Mouse (Mus musculus): ENCODE results near the gene Tnpo3. TPM values are rescaled to one million over a fixed set of nuclear protein-coding genes. Genes with fewer than 3 reads are reported as not detected.

The Tnpo3 gene
- polyA plus RNA-seq (2015; fragmentation: Nextera tagmentation; extraction: Ambion mirVana) = 38.3 and 39.5 TPM in 2 replicates

DNA sequence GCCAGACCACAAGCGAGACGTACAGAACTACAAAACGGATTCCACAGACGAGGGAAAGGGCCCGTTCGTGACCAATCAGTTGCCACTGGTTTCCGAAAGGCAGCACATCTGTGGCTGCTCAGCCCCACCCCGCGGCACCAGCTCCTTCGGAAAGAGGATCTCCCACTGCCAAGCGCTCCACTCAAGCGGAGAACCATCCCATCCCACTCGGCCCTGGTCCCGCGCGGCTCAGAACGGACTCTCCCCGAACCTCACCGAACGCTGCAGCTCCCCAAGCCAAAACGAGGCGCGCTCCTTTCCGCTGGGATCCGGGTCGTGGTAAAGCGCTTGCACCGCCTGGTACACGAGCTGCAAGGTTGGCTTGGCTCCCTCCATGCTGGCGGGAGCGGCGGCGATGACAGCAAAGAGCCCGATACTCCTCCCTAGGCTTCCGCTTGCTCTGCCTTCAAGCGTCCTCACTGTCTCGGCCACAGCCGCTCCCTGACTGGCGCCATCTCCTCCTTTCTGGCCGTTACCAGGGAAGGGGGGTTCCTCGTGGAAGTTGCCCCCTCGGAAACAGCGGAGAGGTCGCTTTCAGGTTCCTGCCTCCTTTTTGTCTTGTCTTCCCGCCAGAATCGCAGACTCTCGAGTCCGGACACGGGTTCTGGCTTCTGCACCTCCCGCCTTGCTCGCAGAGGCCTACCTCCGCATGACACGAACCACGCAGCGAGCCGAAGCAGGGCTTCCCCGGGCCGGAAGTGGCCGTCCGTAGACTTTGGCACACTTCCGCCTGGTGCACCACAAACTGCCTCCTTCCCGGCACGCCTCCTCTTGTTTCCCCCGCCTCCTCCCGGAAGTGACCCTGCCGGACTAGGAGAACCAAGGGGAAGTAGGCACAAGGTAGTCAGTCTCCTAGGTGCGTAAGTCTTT is at the start of gene Tnpo3:
Gene Tnpo3, minus strand, starts transcription at position 777 of the 909 bp plus-strand sequence.
- Histone ChIP-seq H3K4me2 (replicated peaks; ENCODE audit: low read depth, low read length) (peak within 1 kb of the TSS; percentile 80), H3K4me3 (ENCODE audit: low read depth, low read length) (peak within 1 kb of the TSS; percentile 72), H3K4me1 (ENCODE audit: insufficient read depth, low read depth, low read length) (0 out of 2 replicates have a peak, but pooled peaks cover 3% of the 10 kb centered on the region), H3K9me3 (ENCODE audit: low read length) (no peaks in the 10 kb centered on the region), H3K36me3 (ENCODE audit: insufficient read depth, low read length) (no peaks in the 10 kb centered on the region), H3K27ac (ENCODE audit: low read length) (peak within 1 kb of the TSS; percentile 92), H3K9ac (replicated peaks; ENCODE audit: low read depth) (peak within 1 kb of the TSS; percentile 80), H3K27me3 (replicated peaks; ENCODE audit: insufficient read depth, low read length) (no peaks in the 10 kb centered on the region)
- 2% methylated on average over 66 of the region's 67 CpGs for WGBS
- ATAC-seq = peak; percentile 99
- no peak for TF ChIP-seq CTCF (IDR thresholded peaks at IDR 0.05)
- no peak for TF ChIP-seq EP300 (IDR thresholded peaks at IDR 0.05)
- peak; percentile 98 for DNase-seq (ENCODE audit: low spot score)

GRCm38 (mm10) chr6:29658626-29659475 is 49.2 kb upstream of the Tnpo3 start:
- Histone ChIP-seq H3K9me3 (ENCODE audit: low read length) (no peaks in the 10 kb centered on the region), H3K9ac (replicated peaks; ENCODE audit: low read depth) (no peak overlapping the region), H3K4me1 (ENCODE audit: insufficient read depth, low read depth, low read length) (0 out of 2 replicates have a peak, but pooled peaks cover 3% of the 10 kb centered on the region), H3K4me3 (ENCODE audit: low read depth, low read length) (no peak overlapping the region), H3K27ac (ENCODE audit: low read length) (no peak overlapping the region), H3K27me3 (replicated peaks; ENCODE audit: insufficient read depth, low read length) (no peaks in the 10 kb centered on the region), H3K36me3 (ENCODE audit: insufficient read depth, low read length) (no peaks in the 10 kb centered on the region), H3K4me2 (replicated peaks; ENCODE audit: low read depth, low read length) (no peak overlapping the region)
- TF ChIP-seq EP300 (IDR thresholded peaks at IDR 0.05) (no peak), CTCF (IDR thresholded peaks at IDR 0.05) (no peak)
- DNase-seq (ENCODE audit: low spot score) (no peak), ATAC-seq (no peak)
- 74% methylated on average over 3 of the region's 3 CpGs for WGBS

- TF ChIP-seq CTCF (IDR thresholded peaks at IDR 0.05) (no peak), EP300 (IDR thresholded peaks at IDR 0.05) (no peak)
- no peak overlapping the region for H3K4me2 ChIP-seq (replicated peaks; ENCODE audit: low read depth, low read length)
- ATAC-seq (no peak), DNase-seq (ENCODE audit: low spot score) (no peak)
- no peak overlapping the region for H3K9ac ChIP-seq (replicated peaks; ENCODE audit: low read depth)
- H3K4me3 ChIP-seq (ENCODE audit: low read depth, low read length) = no peak overlapping the region
- no peaks in the 10 kb centered on the region for H3K27me3 ChIP-seq (replicated peaks; ENCODE audit: insufficient read depth, low read length)
- no peak overlapping the region for H3K27ac ChIP-seq (ENCODE audit: low read length)
- no peaks in the 10 kb centered on the region for H3K36me3 ChIP-seq (ENCODE audit: insufficient read depth, low read length)
- H3K9me3 ChIP-seq (ENCODE audit: low read length) = no peaks in the 10 kb centered on the region
- H3K4me1 ChIP-seq (ENCODE audit: insufficient read depth, low read depth, low read length) = 0 out of 2 replicates have a peak, but pooled peaks cover 3% of the 10 kb centered on the region
Measured at GRCm38 (mm10) chr6:29653271-29653670, 43.6 kb upstream of the Tnpo3 start.

GRCm38 (mm10) chr6:29650170-29650549 is 40.5 kb upstream of the Tnpo3 start:
- Histone ChIP-seq H3K4me2 (replicated peaks; ENCODE audit: low read depth, low read length) (no peak overlapping the region), H3K27me3 (replicated peaks; ENCODE audit: insufficient read depth, low read length) (no peaks in the 10 kb centered on the region), H3K36me3 (ENCODE audit: insufficient read depth, low read length) (no peaks in the 10 kb centered on the region), H3K4me3 (ENCODE audit: low read depth, low read length) (no peak overlapping the region), H3K27ac (ENCODE audit: low read length) (no peak overlapping the region), H3K4me1 (ENCODE audit: insufficient read depth, low read depth, low read length) (no peaks in the 10 kb centered on the region), H3K9me3 (ENCODE audit: low read length) (no peaks in the 10 kb centered on the region), H3K9ac (replicated peaks; ENCODE audit: low read depth) (no peak overlapping the region)
- TF ChIP-seq CTCF (IDR thresholded peaks at IDR 0.05) (no peak), EP300 (IDR thresholded peaks at IDR 0.05) (no peak)
- 64% methylated on average over 10 of the region's 10 CpGs for WGBS
- no peak for ATAC-seq
- DNase-seq (ENCODE audit: low spot score) = no peak

GRCm38 (mm10) chr6:29649494-29650169 is 39.9 kb upstream of the Tnpo3 start:
- H3K4me2 ChIP-seq (replicated peaks; ENCODE audit: low read depth, low read length) = 0 out of 2 replicates have a peak overlapping the region, but pooled peaks have one; percentile 22
- TF ChIP-seq EP300 (IDR thresholded peaks at IDR 0.05) (no peak), CTCF (IDR thresholded peaks at IDR 0.05) (peak; percentile 98)
- 23% methylated on average over 14 of the region's 14 CpGs for whole genome bisulfite sequencing
- DNase-seq (ENCODE audit: low spot score) (peak; percentile 91), ATAC-seq (peak; percentile 70)
- no peaks in the 10 kb centered on the region for H3K27me3 ChIP-seq (replicated peaks; ENCODE audit: insufficient read depth, low read length)
- no peak overlapping the region for H3K9ac ChIP-seq (replicated peaks; ENCODE audit: low read depth)
- H3K4me1 ChIP-seq (ENCODE audit: insufficient read depth, low read depth, low read length) = no peaks in the 10 kb centered on the region
- no peaks in the 10 kb centered on the region for H3K9me3 ChIP-seq (ENCODE audit: low read length)
- no peak overlapping the region for H3K4me3 ChIP-seq (ENCODE audit: low read depth, low read length)
- H3K27ac ChIP-seq (ENCODE audit: low read length) = no peak overlapping the region
- H3K36me3 ChIP-seq (ENCODE audit: insufficient read depth, low read length) = no peaks in the 10 kb centered on the region
